Mouse (Mus musculus): ENCODE measurements around the gene Dnaaf2. TPM values are rescaled to one million over a fixed set of nuclear protein-coding genes. Genes with fewer than 3 reads are reported as not detected.
"Not testable (repeated sequence)": the region's sequence is repeated elsewhere in the genome, so short reads cannot be mapped to it uniquely, and the experiment has no call there.

Gene Dnaaf2
- polyA plus RNA-seq, 1 experiment from 2014 or later, result 9.9 TPM

DNA sequence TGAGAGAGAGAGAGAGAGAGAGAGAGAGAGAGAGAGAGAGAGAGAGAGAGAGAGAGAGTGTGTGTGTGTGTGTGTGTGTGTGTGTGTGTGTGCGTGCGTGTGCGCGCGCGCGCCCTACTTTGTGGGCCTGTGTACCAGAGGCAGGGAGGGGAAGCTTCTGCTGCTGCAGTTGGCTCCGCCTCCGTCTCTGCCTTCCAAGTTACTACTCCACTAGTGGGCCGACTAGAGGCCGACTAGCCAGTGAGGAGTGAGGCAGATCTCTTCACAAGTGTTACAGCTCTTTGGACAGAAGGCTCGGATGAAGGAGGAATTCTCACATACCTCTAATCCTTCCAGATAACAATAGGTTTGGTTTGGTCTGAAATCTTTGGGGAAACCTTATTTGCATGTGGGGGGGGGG lies 18.9 kb downstream of the Dnaaf2 start:
- peaks cover 12% of the 10 kb centered on the region; the same call in 1 of the 2 replicates for H3K36me3 ChIP-seq
- H3K4me3 ChIP-seq (replicated peaks), result no peak overlapping the region
- H3K27ac ChIP-seq, result no peak overlapping the region
- H3K9ac ChIP-seq, result no peak overlapping the region
- H3K4me2 ChIP-seq, result no peak overlapping the region
- no peaks in the 10 kb centered on the region for H3K4me1 ChIP-seq
- WGBS, result 71% methylated on average over 12 of the region's 12 CpGs
- no peaks in the 10 kb centered on the region for H3K9me3 ChIP-seq
- no peaks in the 10 kb centered on the region for H3K27me3 ChIP-seq (replicated peaks)
- ATAC-seq (ENCODE audit: insufficient read depth, low FRiP score, low read depth), result no peak

DNA sequence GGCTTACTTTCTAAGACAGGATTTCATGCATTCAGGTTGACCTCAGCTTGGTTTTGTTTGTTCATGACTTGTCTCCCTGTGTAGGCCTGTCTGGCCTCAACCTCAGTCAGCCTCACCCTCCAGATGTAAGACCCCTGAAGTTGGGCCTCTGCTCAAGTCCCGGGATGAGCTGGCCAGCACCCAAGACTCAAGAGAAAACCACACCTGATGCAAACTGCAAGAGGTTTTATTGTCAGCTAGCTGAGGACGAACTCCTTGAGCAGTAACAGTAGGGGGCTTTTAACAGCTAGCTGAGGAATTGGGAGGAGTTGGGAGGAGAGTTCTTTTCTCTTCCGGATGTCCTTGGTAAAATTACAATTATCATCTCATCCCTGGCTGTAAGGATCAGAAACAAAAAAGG lies 20.7 kb downstream of the Dnaaf2 start:
- Histone ChIP-seq H3K9ac (no peak overlapping the region), H3K27me3 (replicated peaks) (no peaks in the 10 kb centered on the region), H3K4me3 (replicated peaks) (no peak overlapping the region), H3K4me1 (no peaks in the 10 kb centered on the region), H3K4me2 (no peak overlapping the region), H3K27ac (no peak overlapping the region), H3K9me3 (no peaks in the 10 kb centered on the region), H3K36me3 (peaks cover 12% of the 10 kb centered on the region; the same call in 1 of the 2 replicates)
- ATAC-seq (ENCODE audit: insufficient read depth, low FRiP score, low read depth), result no peak
- WGBS, result 83% methylated on average over 3 of the region's 3 CpGs

DNA sequence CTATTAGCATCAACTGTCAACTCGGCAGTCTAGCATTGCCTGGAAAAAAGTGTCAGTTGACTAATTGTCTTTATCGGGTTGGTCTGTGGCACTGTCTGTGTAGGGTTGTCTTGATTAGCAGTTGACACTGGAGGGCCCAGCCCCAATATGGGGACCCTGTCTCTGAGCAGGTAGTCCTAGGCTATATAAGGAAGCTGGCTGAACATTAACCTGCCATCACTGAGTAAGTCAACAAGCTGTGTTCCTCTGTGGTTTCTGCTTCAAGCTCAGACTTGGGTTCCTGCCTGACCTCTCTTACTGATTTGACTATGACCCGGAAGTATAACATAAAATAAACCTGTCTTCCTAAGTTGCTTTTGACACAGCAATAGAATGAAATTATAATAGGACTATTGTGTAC lies 22.3 kb downstream of the Dnaaf2 start:
- H3K9ac ChIP-seq, result no peak overlapping the region
- peak; percentile 53; the same call in 1 of the 2 replicates for ATAC-seq (ENCODE audit: insufficient read depth, low FRiP score, low read depth)
- 84% methylated on average over 3 of the region's 3 CpGs for WGBS
- H3K4me1 ChIP-seq, result no peaks in the 10 kb centered on the region
- H3K4me2 ChIP-seq, result no peak overlapping the region
- H3K27me3 ChIP-seq (replicated peaks), result no peaks in the 10 kb centered on the region
- H3K36me3 ChIP-seq, result 0 out of 2 replicates have a peak, but pooled peaks cover 6% of the 10 kb centered on the region
- H3K9me3 ChIP-seq, result no peaks in the 10 kb centered on the region
- no peak overlapping the region for H3K4me3 ChIP-seq (replicated peaks)
- no peak overlapping the region for H3K27ac ChIP-seq

DNA sequence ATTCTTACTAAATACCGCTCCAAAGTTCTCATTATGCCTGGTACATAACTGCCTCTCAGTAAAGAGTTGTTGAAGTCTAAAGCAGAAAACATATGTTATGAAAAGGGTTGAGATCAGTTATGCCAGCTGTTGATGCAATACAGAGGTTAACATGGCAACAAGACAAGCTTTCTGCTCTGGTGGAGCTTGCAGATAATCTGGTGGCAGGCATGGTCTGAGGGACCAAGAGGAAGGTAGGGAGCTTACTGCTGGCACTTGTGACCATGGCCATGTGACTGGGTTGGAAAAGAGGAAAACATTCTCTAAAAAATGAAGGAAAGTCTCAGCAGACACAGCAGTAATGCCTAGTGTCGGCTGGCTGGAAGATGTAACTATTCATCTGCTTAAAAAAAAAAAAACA lies 26.9 kb downstream of the Dnaaf2 start:
- Histone ChIP-seq H3K27ac (no peak overlapping the region), H3K36me3 (0 out of 2 replicates have a peak, but pooled peaks cover 6% of the 10 kb centered on the region), H3K4me1 (no peaks in the 10 kb centered on the region), H3K9ac (no peak overlapping the region), H3K4me3 (replicated peaks) (no peak overlapping the region), H3K27me3 (replicated peaks) (no peaks in the 10 kb centered on the region), H3K9me3 (no peaks in the 10 kb centered on the region), H3K4me2 (no peak overlapping the region)
- WGBS, result 96% methylated on average over 2 of the region's 2 CpGs
- no peak for ATAC-seq (ENCODE audit: insufficient read depth, low FRiP score, low read depth)

GRCm38 (mm10) chr12:69168461-69169106 lies 29.6 kb downstream of the Dnaaf2 start, which contains the start of gene Lrr1:
Gene Lrr1 (plus strand): TSS chr12:69168814.
- under 1% methylated on average over 40 of the region's 40 CpGs for WGBS
- Histone ChIP-seq H3K4me1 (no peaks in the 10 kb centered on the region), H3K36me3 (no peaks in the 10 kb centered on the region), H3K27ac (peak within 1 kb of the TSS; percentile 77; the same call in 1 of the 2 replicates), H3K9me3 (no peaks in the 10 kb centered on the region), H3K4me3 (replicated peaks) (peak within 1 kb of the TSS; percentile 94), H3K9ac (peak within 1 kb of the TSS; percentile 55), H3K4me2 (peak within 1 kb of the TSS; percentile 86), H3K27me3 (replicated peaks) (no peaks in the 10 kb centered on the region)
- peak; percentile 87 for ATAC-seq (ENCODE audit: insufficient read depth, low FRiP score, low read depth)

DNA sequence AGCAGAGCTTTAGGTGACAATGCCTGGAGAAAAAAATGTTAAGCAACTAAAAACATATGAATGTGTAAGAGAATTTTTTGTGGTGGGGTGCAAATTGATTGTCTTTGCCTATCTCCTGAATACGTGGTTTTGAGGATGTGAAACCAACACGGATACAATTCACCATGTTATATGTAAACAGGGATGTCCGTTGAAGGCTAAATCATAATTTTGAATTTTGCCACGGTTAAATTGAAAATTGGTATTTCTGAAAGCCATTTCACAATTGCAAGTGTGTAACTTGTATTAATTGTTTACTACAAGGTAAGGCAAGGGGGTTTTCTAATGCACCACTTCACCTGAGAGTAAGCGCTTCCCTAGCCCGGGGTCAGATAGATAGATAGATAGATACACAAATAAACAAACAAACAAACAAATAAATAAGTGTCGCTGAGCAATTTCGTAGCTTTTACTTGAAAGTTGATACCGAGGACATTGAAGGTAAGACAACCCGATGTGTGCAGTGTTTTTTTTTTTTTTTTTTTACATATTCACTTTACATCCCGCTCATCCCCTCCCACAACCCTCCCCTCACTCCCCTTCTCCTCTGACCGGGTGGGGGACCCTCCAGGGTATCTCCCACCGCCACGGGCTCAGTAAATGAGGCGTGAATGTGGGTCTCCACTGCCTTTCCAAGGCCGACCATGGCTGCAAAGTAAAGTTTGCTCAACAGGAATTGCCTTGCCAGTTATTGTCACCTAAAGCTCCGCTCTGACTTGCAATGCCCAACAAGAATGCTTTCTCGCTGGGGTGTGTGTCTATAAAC lies 30.4 kb downstream of the Dnaaf2 start:
- Histone ChIP-seq H3K4me3 (replicated peaks) (peak overlapping the region; percentile 94), H3K4me2 (peak overlapping the region; percentile 86), H3K27me3 (replicated peaks) (no peaks in the 10 kb centered on the region), H3K4me1 (no peaks in the 10 kb centered on the region), H3K9me3 (no peaks in the 10 kb centered on the region), H3K9ac (peak overlapping the region; percentile 55), H3K36me3 (no peaks in the 10 kb centered on the region), H3K27ac (0 out of 2 replicates have a peak overlapping the region, but pooled peaks have one; percentile 77)
- ATAC-seq (ENCODE audit: insufficient read depth, low FRiP score, low read depth), result peak; percentile 15; the same call in 1 of the 2 replicates
- WGBS, result 9% methylated on average over 18 of the region's 18 CpGs

GRCm38 (mm10) chr12:69166861-69167581 lies 31.2 kb downstream of the Dnaaf2 start:
- H3K4me3 ChIP-seq (replicated peaks); ATAC-seq (ENCODE audit: insufficient read depth, low FRiP score, low read depth); H3K9me3 ChIP-seq; H3K27ac ChIP-seq; H3K4me2 ChIP-seq; H3K27me3 ChIP-seq (replicated peaks); H3K4me1 ChIP-seq; H3K36me3 ChIP-seq; H3K9ac ChIP-seq: not testable (repeated sequence)
- 71% methylated on average over 8 of the region's 8 CpGs for WGBS

- ATAC-seq (ENCODE audit: insufficient read depth, low FRiP score, low read depth), result peak; percentile 67
- no peak overlapping the region for H3K27ac ChIP-seq
- 42% methylated on average over 3 of the region's 3 CpGs for WGBS
These were observed 33.3 kb downstream of the Dnaaf2 start for GRCm38 (mm10) chr12:69164904-69165303.

DNA sequence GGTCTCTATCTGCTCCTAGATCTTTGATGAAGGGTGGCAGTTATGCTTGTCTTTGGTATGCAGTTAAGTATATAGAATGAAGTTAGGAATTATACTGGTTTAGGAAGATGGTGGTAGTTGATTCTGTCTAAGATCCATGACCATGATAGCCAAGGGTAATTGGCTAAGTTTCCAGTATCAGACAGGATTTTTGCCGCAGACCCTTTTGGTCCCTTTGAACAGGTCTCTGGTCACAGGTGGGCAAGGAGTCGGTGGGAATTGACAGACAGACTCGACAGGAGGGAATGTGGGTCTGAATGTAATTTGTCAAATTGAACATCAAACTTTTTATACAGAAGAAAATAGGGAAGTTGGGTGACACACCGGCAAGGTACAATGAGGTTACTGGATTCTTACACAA lies 34.6 kb downstream of the Dnaaf2 start:
- not testable (repeated sequence) for H3K27ac ChIP-seq; H3K9ac ChIP-seq; H3K4me2 ChIP-seq; H3K27me3 ChIP-seq (replicated peaks); H3K4me1 ChIP-seq; H3K36me3 ChIP-seq; H3K4me3 ChIP-seq (replicated peaks); ATAC-seq (ENCODE audit: insufficient read depth, low FRiP score, low read depth); H3K9me3 ChIP-seq
- 78% methylated on average over 4 of the region's 4 CpGs for WGBS

More at GRCm38 (mm10) chr12:69164904-69165303, 33.3 kb downstream of the Dnaaf2 start:
- no peak overlapping the region for H3K4me2 ChIP-seq
- no peaks in the 10 kb centered on the region for H3K36me3 ChIP-seq
- no peaks in the 10 kb centered on the region for H3K27me3 ChIP-seq (replicated peaks)
- H3K4me3 ChIP-seq (replicated peaks), result no peak overlapping the region
- no peaks in the 10 kb centered on the region for H3K4me1 ChIP-seq
- no peaks in the 10 kb centered on the region for H3K9me3 ChIP-seq
- H3K9ac ChIP-seq, result no peak overlapping the region

DNA sequence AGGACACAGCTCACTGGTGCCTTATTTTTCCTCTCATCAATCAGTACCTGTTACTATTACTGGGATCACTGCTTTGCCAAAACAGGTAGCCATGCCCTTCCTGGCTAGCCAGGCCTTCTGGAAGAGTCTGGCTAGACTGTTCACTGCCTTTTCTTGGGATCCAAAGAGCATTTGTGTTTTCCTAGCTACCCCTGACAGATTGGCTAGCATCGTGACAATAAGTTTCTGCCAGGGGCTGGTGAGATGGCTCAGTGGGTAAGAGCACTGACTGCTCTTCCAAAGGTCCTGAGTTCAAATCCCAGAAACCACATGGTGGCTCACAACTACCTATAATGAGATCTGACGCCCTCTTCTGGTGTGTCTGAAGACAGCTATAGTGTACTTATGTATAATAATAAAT lies 37.6 kb downstream of the Dnaaf2 start:
- not testable (repeated sequence) for H3K9me3 ChIP-seq; H3K9ac ChIP-seq; H3K27me3 ChIP-seq (replicated peaks); H3K36me3 ChIP-seq; H3K4me1 ChIP-seq; ATAC-seq (ENCODE audit: insufficient read depth, low FRiP score, low read depth); H3K4me3 ChIP-seq (replicated peaks); H3K4me2 ChIP-seq; H3K27ac ChIP-seq
- WGBS, result 77% methylated on average over 2 of the region's 2 CpGs

DNA sequence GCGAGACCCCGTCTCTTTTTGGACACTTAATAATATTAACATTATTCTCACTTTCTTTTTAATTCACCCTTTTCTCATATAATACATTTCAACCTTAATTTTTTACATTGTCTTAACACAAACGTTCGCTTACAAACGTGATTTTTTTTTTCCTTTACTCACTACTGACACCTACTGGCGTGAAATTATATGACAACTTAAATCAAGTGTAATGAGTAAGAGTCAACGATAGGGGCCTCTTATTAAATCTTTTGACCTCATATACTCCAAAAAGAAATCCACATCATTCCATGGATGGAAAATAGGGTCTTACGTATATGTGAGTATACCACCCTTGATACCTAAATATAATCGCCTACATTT lies 38.7 kb downstream of the Dnaaf2 start:
- H3K9ac ChIP-seq, result no peak overlapping the region
- peaks cover 5% of the 10 kb centered on the region; the same call in 1 of the 2 replicates for H3K36me3 ChIP-seq
- H3K27ac ChIP-seq, result no peak overlapping the region; the same call in 1 of the 2 replicates
- ATAC-seq (ENCODE audit: insufficient read depth, low FRiP score, low read depth), result no peak
- 3% methylated on average over 9 of the region's 9 CpGs for WGBS
- H3K4me3 ChIP-seq (replicated peaks), result peak overlapping the region; percentile 73; the same call in 1 of the 2 replicates
- peak overlapping the region; percentile 35; the same call in 1 of the 2 replicates for H3K4me2 ChIP-seq
- H3K9me3 ChIP-seq, result no peaks in the 10 kb centered on the region
- H3K4me1 ChIP-seq, result 0 out of 2 replicates have a peak, but pooled peaks cover 3% of the 10 kb centered on the region
- H3K27me3 ChIP-seq (replicated peaks), result no peaks in the 10 kb centered on the region

Measured in stomach, embryonic 15.5 days (tissue).